Mouse (Mus musculus) erythroblast, embryonic 14.5 days (primary cell): ENCODE measurements around the gene Hbb-bh1. TPM values are rescaled to one million over a fixed set of nuclear protein-coding genes. Genes with fewer than 3 reads are reported as not detected.
"Not testable (repeated sequence)": the region's sequence is repeated elsewhere in the genome, so short reads cannot be mapped to it uniquely, and the experiment has no call there.

Experiments
- H3K27me3 ChIP-seq: 2 replicates; pipeline ENCODE4 v1.6.1; 2012; ENCODE audit warnings: inconsistent platforms; ENCODE audit not compliant: control insufficient read depth
- H3K36me3 ChIP-seq: 2 replicates; pipeline ENCODE4 v1.6.1; 2012; ENCODE audit warnings: mild to moderate bottlenecking, inconsistent platforms; ENCODE audit not compliant: control insufficient read depth
- H3K4me1 ChIP-seq: 2 replicates; pipeline ENCODE4 v1.6.1; 2012; ENCODE audit warnings: inconsistent platforms; ENCODE audit not compliant: control insufficient read depth
- H3K4me3 ChIP-seq: replicated peaks from 2 replicates; pipeline ENCODE3; 2012; ENCODE audit warnings: moderate library complexity, mild to moderate bottlenecking, inconsistent platforms
- H3K9me3 ChIP-seq: 2 replicates; pipeline ENCODE4 v1.6.1; 2012; ENCODE audit warnings: low read length, inconsistent platforms, mixed read lengths; ENCODE audit not compliant: control insufficient read depth
- GATA1 ChIP-seq: IDR thresholded peaks from 2 replicates; pipeline ENCODE4 v1.6.1; 2012; ENCODE audit warnings: low read length, inconsistent platforms, mixed read lengths
- TAL1 ChIP-seq: IDR thresholded peaks from 3 replicates; pipeline ENCODE4 v1.6.1; 2012; ENCODE audit warnings: low read length, inconsistent platforms, mixed read lengths
- polyA plus RNA-seq: library from polyadenylated mRNA; stranded (reverse); fragments of >175 nt; gene quantifications from 2 replicates; pipeline ENCODE4 v1.2.3, GENCODE M21; 2012

The Hbb-bh1 gene
- polyA plus RNA-seq, 1 experiment: 4.3 TPM

DNA sequence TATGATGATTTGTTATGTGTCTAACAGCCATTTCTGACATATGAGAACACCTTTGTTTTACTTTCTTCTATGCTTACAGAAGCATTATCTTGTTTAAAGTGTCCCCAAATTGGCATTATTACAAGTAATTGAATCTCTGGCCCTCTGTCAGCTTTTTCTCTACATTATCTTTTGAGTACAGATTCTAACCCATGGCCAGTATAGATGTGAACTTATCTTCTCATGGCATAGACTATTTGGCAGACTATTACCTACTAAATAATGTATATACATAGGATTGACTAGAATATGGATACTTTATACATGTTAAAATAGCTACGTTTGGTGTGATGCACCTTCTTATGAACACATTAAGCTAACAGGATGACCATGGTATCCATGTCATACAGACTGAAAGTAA lies 11.7 kb upstream of the Hbb-bh1 start:
- Histone ChIP-seq H3K9me3 (no peaks in the 10 kb centered on the region), H3K36me3 (no peaks in the 10 kb centered on the region; the same call in 1 of the 2 replicates), H3K4me3 (no peak overlapping the region), H3K4me1 (peaks cover 77% of the 10 kb centered on the region), H3K27me3 (no peaks in the 10 kb centered on the region)
- TF ChIP-seq GATA1: no peak
- TF ChIP-seq TAL1: no peak

- no peaks in the 10 kb centered on the region for H3K27me3 ChIP-seq
- no peak within 1 kb of the TSS for H3K4me3 ChIP-seq
- no peaks in the 10 kb centered on the region; the same call in 1 of the 2 replicates for H3K36me3 ChIP-seq
- H3K4me1 ChIP-seq: peaks cover 73% of the 10 kb centered on the region
- no peaks in the 10 kb centered on the region for H3K9me3 ChIP-seq
- TF ChIP-seq GATA1: no peak
- TF ChIP-seq TAL1: no peak
These were observed 10.1 kb upstream of the Hbb-bh1 start, which contains the start of gene Hbb-y for GRCm38 (mm10) chr7:103853090-103853489. Hbb-y (minus strand) TSS chr7:103853216.

- TF ChIP-seq GATA1 (no peak), TAL1 (no peak)
- no peaks in the 10 kb centered on the region for H3K9me3 ChIP-seq
- H3K36me3 ChIP-seq: peaks cover 2% of the 10 kb centered on the region; the same call in 1 of the 2 replicates
- peaks cover 75% of the 10 kb centered on the region for H3K4me1 ChIP-seq
- no peaks in the 10 kb centered on the region for H3K27me3 ChIP-seq
- peak overlapping the region; percentile 6 for H3K4me3 ChIP-seq
These were observed 1.8 kb upstream of the Hbb-bh1 start for GRCm38 (mm10) chr7:103844525-103845325.

GRCm38 (mm10) chr7:103840268-103840667 lies 2.7 kb downstream of the Hbb-bh1 start, which contains the start of gene Hbb-bh2:
Hbb-bh2 (minus strand) TSS chr7:103840520.
- Histone ChIP-seq H3K9me3 (no peaks in the 10 kb centered on the region), H3K36me3 (peaks cover 2% of the 10 kb centered on the region; the same call in 1 of the 2 replicates), H3K27me3 (no peaks in the 10 kb centered on the region), H3K4me3 (peak within 1 kb of the TSS; percentile 29), H3K4me1 (peaks cover 62% of the 10 kb centered on the region)
- no peak for TF ChIP-seq TAL1
- TF ChIP-seq GATA1: no peak

GRCm38 (mm10) chr7:103827808-103828207 lies 15.2 kb downstream of the Hbb-bh1 start, which contains the start of gene Hbb-bs:
Hbb-bs (minus strand) TSS chr7:103828096.
- H3K4me1 ChIP-seq: peaks cover 58% of the 10 kb centered on the region
- H3K9me3 ChIP-seq: no peaks in the 10 kb centered on the region
- peak within 1 kb of the TSS; percentile 62 for H3K4me3 ChIP-seq
- peaks cover 18% of the 10 kb centered on the region for H3K36me3 ChIP-seq
- TF ChIP-seq TAL1 (peak; percentile 83), GATA1 (peak; percentile 88)
- H3K27me3 ChIP-seq: no peaks in the 10 kb centered on the region

GRCm38 (mm10) chr7:103827139-103827538 lies 15.8 kb downstream of the Hbb-bh1 start:
- not testable (repeated sequence) for H3K9me3 ChIP-seq, H3K4me3 ChIP-seq, H3K27me3 ChIP-seq
- Histone ChIP-seq H3K36me3 (peaks cover 18% of the 10 kb centered on the region), H3K4me1 (peaks cover 60% of the 10 kb centered on the region)

DNA sequence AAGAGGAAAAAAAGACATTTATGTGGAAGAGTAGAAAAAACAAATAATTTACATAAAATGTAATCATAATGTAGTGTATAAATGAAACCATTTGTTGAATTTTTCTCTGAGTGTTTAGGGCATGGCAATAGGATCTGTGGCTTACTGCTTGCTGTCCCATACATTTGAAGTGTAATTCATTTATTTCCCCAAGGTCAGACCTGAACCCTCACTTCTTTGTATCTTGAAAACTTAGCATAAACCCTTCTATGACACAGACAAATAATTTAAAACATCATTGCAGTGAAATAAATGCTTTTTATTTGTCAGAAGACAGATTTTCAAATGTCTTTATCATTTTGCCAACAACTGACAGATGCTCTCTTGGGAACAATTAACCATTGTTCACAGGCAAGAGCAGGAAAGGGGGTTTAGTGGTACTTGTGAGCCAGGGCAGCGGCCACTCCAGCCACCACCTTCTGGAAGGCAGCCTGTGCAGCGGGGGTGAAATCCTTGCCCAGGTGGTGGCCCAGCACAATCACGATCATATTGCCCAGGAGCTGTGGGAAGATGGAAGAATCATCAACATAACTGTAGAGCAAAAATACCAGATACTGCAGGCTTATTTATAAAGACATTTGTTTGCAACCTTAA lies 16.6 kb downstream of the Hbb-bh1 start:
- peaks cover 61% of the 10 kb centered on the region for H3K4me1 ChIP-seq
- no peaks in the 10 kb centered on the region for H3K9me3 ChIP-seq
- peak overlapping the region; percentile 63 for H3K4me3 ChIP-seq
- H3K36me3 ChIP-seq: peaks cover 18% of the 10 kb centered on the region
- no peaks in the 10 kb centered on the region for H3K27me3 ChIP-seq
- TF ChIP-seq GATA1 (no peak), TAL1 (no peak)

GRCm38 (mm10) chr7:103825536-103826254 lies 17.3 kb downstream of the Hbb-bh1 start:
- TF ChIP-seq TAL1 (no peak), GATA1 (no peak)
- Histone ChIP-seq H3K4me3 (peak overlapping the region; percentile 63), H3K27me3 (no peaks in the 10 kb centered on the region), H3K9me3 (no peaks in the 10 kb centered on the region), H3K36me3 (peaks cover 18% of the 10 kb centered on the region), H3K4me1 (peaks cover 54% of the 10 kb centered on the region)

- Histone ChIP-seq H3K9me3 (no peaks in the 10 kb centered on the region), H3K27me3 (no peaks in the 10 kb centered on the region), H3K4me3 (peak overlapping the region; percentile 63), H3K4me1 (peaks cover 45% of the 10 kb centered on the region), H3K36me3 (peaks cover 18% of the 10 kb centered on the region)
- TF ChIP-seq GATA1 (no peak; the same call in 1 of the 2 replicates), TAL1 (no peak; the same call in 2 of the 3 replicates)
These were observed 18.4 kb downstream of the Hbb-bh1 start for GRCm38 (mm10) chr7:103824597-103824996.

DNA sequence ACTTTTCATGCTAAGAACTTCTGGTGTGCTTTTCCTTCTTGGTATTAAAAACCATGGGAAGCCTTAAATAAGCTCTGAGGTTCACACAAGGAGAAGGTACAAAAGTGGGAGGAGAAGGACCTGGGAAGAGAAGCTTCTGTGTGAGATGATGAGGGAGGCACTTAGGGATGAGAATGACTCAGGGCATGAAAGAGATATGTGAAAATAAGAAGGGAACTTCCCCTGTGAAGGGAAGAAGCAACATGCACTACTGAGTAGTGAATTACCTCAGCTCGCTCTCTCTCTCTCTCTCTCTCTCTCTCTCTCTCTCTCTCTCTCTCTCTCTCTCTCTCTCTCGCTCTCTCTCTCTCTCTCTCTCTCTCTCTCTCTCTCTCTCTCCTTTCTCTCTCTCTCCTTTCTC lies 27.9 kb downstream of the Hbb-bh1 start:
- H3K36me3 ChIP-seq: peaks cover 25% of the 10 kb centered on the region
- not testable (repeated sequence) for H3K9me3 ChIP-seq, H3K27me3 ChIP-seq
- peak overlapping the region; percentile 71 for H3K4me3 ChIP-seq
- H3K4me1 ChIP-seq: peaks cover 34% of the 10 kb centered on the region
